Mouse (Mus musculus) brain, embryonic 18.5 days (tissue): Measurements from ENCODE around the gene Rhcg.

Experiments
- DNase-seq: peaks from one replicate; pipeline ENCODE4 v3.0.0-alpha.2; 2012; ENCODE audit warnings: low read depth, low spot score

The Rhcg gene

DNA sequence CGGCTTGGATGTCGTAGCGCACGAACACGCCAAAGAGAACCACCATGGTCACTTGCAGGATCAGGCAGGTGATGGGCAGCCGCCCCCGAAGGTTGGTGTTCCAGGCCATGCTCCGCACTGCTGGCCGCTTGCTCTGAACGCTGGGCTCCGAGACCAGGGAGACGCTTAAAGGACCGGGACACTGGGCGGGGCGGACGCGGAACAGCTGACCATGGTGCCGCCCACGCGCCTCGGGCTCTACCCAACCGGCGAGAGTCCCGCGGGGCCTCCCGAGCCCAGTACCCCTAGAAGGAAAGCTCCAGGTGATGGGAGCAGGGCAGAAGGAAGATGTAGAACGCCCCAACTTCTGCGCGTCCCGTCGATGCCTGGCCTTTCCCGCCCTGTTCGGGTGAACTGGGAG lies at the start of gene Rhcg:
Rhcg (minus strand) TSS at position 240 of the 400 bp plus-strand sequence.
- no peak for DNase-seq

DNA sequence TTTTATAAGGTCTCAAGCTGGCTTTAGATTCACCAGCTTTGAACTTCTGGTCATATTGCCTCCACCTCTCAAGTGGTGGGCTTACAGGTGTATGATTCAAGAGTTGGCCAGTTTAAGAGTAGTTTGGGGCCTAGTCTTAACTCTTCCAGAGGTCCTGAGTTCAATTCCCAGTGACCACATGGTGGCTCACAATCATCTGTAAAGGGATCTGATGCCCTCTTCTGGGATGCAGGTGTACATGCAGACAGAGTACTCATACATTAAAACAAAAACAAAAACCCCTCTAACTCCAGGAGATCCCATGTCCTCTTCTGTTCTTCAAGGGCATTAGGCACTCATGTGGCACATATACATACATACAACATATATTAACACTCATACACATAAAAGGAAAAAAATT lies 49.2 kb upstream of the Rhcg start:
- DNase-seq: no peak

DNA sequence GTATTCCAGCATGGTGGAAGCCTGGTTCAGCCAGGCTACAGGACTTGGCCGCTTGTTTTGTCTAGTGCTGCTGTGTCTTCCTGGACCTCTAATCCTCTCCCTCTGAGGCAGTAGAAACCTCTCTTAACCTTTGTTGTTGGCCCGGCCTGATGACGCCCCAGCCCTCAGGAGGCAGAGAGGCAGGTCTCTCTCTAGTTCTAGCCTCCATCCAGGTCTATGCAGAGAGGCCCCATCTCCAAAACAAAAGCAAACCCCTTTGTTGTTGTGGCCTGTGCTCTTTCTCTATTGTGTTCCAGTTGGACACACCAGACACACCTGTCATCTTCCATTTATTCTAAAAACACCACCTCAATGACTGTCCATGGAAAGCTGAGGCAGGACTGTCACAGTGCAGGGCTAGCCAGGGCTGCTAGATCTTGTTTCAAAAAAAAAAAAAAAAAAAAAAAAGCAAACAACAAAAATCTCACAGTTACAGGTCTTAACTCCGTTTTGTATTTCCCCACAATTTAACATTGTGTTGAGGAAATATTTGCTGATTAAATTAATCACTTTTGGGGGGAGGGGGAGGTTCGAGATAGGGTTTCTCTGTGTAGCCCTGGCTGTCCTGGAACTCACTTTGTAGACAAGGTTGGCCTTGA lies 43.9 kb upstream of the Rhcg start:
- DNase-seq: no peak

DNA sequence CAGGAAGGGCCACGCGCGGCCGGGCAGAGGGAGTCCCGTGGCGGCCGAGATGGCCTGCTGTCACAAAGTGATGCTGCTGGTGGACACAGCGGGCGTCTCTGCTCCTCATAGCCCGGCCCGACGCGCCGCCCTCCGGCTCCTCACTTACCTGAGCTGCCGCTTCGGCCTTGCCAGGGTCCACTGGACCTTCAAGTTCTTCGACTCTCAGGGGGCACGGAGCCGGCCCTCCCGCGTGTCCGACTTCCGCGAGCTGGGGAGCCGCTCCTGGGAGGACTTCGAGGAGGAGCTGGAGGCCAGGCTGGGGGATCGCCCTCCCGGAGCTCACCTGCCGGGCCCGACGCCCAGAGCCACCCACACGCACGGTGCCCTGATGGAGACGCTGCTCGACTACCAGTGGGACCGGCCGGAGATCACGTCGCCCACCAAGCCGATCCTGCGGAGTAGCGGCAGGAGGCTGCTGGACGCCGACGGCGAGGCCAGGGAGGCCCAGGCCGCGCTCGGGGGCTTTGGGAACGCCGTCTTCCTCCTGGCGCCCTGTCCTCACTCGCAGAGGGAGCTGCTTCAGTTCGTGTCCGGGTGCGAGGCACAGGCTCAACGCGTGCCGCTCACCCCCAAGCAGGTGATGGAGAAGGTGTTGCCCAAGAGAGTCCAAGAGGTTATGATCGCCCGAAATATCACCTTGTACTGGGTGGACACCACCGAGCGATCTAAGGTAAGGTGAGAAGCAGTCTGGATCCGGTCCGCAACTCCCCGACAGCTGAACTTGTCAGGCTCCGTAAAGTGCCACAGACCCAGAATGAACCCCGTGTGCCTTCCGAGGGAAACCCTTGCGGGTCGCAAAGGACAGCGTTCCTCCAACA lies 43.1 kb upstream of the Rhcg start:
- no peak for DNase-seq

DNA sequence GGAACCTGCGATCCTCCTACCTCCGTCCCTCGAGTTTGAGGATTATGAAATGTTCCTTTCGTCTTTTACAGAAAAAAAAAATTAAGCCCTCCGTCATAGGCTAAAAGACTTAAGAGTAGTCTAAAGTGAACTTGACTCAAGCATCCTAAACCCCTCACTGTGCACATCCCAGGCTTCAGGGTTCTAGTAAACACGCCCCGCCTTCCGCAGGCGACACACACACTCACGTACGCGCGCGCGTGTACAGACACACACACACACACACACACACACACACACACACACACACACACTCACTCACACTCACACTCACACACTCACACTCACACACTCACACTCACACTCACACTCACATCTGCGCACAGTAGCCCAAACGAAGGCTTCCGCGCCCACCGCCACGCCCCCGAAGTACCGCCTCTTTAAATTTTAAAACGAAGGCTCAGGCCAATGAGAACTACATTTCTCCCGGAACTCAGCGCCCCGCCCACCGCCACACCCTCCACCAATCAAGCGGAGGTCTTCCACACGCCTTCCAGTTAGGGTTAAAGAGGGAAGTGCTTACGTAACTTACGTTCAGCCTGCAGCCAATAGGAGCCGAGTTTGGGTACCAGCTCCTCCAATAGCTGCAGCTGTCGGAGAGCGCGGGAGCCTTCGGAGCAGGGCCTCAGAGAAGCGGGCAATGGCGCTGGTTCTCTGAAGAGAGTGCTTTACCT lies 42.3 kb upstream of the Rhcg start, which contains the start of gene Ticrr:
Ticrr (plus strand) TSS at position 619 of the 713 bp plus-strand sequence.
- DNase-seq: peak; percentile 95

DNA sequence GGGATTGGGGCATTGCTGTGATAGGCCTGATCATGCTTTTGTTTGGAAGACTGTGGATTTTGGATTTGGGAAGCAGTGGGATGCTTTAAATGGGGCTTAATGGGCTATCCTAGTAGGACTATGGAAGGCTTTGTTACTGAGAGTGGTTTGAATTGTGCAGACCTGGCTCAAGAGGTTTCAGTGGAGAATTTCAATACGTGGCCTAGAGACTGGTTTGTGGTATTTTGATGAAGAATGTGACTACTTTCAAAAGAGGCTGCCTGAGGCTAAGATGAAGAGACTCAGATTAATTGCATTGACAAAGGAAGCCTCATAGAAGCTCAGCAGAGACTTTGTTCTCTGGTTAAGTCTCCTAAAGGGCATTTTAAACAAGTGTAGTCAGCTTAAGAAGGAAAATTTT lies 37.1 kb upstream of the Rhcg start:
- no peak for DNase-seq

DNA sequence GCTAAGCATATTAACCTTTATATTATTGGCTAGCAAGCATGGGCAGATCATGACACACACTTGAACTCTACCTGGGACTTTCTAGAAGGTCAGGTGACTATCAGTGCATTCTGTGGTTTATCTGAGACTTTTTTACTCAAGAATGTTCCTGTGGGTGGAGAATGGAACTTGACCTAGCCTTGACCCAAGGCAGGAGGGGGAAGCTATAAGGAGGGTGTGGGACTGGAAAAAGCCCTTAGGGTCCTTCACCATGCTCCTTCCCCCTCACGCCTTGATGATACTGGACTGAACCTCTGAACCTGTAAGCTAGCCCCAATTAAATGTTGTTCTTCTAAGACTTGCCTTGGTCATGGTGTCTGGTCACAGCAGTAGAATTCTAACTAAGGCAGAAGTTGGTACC lies 36.7 kb upstream of the Rhcg start:
- no peak for DNase-seq

DNA sequence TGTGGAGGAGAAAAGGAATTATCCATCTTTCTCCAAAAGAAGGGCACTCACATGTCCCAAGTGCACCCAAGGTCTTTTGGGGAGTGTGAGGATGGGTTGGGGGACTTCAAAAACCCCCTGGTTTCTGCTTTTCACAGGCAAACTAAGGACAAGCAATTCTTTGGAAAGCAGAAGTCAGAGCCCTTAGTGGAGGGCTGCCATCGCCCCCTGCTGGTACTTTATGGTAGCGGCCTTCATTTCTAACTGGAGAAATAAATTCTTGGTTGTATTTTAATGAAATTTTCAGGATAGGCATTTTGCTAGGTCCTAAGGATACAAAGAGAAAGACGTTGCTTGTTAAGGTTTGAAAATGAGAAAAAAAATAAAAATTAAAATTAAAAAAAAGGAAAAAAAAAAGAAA lies 31.5 kb upstream of the Rhcg start:
- no peak for DNase-seq

DNA sequence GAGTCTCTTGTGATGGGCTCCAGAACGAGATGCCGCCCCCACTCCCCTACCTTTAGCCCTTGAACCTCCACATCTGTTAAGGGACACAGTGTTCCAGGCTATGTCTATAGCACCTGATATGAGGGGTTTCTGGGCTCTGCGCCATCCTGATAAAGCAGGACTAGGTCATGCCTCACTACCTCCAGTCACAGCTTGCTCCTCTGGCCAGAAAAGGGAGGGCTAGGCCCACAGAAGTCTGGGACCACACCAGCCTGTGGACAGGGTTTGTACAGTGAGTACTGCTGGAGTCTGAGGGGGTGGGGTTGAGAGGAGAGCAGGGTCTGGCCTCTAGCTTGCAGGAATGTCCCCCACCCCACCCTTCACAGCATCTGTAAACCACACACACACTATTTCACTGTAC lies 29.8 kb upstream of the Rhcg start:
- no peak for DNase-seq

DNA sequence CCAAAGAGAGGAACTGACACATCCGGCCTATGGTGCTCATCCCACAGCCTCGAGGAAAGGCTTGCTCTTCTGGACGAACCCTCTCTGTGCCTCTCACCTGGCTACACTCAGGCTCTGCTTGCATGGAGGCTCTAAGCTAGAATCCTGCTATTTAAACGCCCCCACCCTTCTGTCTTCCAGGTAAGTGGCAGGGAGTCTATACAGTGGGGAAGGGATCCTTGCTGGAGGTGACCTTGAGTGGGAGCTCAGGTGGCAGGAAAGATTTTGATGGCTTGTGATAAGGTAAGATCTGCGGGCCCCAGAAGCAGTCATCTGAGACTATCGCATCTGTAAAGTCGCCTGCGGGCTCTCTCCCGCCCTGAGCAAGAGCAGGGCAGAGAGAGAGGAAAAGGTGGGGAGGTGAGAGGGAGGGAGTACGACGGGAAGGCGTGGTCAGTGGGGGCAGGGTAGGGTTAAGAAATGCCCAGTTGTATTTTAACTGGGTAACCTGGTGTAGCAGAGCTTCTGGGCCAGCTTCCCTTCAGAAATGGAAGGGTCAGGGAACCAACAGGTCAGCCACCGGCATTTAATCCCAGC lies 14.4 kb upstream of the Rhcg start:
- DNase-seq: no peak

DNA sequence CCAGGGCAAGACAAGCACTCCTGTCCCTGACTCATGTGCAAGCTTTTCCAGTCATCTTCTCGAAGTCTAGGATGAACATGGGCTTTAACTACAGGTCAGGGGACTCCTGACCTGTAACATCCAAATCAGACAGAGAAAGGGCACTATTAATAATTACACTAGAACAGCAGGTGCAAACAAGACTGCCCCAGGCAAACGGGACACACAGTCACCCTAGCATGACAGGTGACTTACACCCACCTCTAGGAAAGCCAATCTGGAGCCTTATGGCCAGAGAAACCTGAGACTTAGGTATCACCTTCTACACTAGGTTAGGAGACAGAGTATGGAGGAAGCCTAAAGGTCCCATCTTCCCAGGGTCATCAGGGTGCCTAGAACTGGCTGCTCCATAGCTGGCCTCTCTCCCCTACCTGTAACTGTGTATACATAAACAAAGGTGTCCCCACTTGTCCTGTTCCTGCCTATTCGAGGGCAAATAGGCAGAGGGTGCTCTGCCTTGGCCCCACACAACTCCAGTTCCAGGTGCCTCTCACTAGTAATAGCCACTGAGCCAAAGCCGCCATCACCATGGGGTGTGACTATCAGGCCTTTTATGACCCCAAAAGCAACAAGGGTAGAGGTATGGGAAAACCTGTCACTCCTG lies 10.9 kb upstream of the Rhcg start:
- DNase-seq: no peak

DNA sequence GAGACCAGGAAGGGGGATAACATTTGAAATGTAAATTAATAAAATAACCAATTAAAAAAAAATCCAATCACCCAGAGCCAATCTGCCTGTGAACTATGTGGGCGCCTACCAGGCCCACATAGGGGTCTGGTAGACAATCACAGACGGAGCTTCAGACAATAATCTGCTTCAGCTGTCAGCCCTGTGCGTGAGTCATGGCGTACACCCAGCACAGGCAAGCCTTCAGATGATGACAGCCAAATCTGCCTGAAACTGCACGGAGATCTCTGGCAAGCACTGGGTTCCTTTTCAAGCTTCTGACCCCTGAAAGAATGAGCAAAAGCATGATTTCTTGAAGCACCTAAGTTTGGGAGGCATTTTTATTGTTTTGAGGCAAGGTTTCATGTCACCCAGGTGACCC lies 8.7 kb upstream of the Rhcg start:
- DNase-seq: no peak

DNA sequence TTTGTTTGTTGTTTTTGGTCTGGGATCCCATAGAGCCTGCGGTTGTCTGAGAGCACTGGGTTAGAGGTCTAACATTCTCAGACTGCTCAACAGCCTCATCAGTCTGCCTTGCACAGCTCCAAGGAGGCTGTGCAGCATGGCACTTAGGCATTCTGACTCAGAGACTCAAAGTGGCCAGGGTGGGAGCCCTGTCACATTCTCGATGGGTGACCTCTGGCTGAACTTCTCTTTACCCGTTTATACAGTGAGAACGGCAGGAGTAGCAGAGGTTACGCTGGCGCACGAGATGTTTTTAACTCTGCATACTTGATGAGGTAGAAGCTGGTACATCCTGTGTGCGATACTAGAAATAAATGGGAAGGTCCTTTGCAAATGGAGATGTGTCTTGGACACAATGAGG lies 5.6 kb upstream of the Rhcg start:
- no peak for DNase-seq

DNA sequence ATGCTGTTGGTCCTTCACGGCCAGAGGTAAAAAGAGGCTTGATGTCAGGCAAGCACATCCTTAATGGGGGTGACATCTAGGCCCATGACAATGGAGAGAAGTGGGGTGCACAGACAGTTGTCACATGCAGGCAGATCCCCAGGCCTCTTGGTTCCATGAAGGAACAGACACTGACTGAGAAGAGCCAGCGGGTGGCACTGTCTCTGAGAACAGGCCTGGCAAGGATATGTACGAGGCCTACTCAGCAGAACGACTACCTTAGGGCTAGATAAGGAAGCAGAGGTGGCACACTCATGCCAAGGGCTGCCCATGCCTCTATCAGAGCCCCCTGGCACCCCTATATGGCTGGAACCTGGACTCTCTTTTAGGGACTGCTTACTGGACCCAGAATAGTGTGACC lies 2.0 kb upstream of the Rhcg start:
- no peak for DNase-seq

DNA sequence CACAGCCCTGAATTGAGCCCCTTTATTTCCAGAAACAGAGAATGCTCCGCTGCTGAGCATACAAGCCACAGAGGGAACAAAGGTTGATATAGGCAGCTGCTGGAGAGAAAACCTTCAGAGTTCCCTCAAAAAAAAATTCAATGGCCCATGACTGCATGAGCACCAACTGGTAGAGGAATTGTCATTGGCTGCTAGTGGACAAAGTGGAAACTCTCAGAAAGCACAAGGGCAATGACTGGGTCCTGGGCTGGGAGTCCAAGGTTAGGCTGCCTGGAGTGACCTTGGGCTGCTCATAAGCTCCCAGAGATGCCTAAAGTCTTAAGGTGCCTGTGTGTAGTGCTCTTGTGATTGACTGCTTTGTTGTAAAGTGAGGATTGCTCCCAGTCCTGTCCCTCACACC lies 1.5 kb downstream of the Rhcg start:
- DNase-seq: no peak

DNA sequence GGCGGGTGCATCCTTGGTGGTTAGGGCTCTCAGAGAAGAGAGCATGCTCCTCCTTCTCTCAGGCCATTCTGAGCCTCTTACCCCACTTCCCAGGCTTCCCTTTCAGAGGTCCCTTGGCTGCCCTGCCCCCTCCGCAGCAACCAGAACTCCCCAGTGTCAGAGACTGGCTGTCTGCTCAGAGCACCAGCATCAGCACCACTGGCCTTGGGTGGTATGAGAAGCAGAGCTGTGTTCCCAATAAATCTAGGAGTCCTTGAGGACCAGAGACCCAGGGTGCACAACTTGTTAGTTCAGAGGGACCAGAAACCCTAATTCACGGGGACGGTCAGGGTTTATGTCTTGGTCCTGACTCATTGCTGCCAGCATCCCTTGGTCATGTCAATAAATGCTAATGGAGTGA lies 2.4 kb downstream of the Rhcg start:
- no peak for DNase-seq

DNA sequence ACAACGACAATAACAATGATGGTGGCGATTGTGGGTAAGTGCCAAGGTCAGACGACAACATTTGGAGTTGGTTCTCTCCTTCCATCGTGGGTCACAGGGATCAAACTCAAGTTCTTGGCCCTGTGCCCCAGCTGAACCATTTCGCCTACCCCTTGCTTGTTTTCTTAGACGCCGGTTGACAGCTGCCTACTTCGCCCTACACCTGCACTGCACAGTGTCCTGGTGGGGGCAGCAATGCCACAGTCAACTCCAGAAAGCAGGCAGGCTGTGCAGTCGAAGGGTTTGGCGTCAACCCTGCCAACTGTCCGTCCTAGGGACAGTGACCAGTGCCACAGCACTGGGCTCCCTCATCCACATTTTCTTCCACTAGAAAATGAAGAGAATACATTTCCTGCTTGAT lies 4.1 kb downstream of the Rhcg start:
- DNase-seq: no peak

DNA sequence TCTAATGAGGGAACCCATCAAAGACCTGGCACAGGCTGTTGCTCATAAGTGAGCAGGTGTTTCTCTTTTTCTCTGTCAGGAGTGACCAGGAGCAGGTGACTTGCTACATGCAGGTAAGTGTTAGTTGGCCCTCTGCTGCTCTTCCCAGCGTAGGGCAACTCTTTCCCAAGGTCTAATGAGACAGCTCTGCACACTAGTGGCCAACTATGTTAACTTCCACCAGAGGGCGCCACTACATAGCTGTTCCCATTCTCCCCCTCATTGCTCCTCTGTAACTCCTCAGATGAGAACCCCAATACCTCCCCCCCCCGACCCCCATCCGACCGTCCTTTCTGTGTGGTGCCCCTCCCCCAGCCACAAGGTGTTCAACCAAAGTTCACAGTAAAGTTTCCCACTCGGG lies 4.7 kb downstream of the Rhcg start:
- no peak for DNase-seq

DNA sequence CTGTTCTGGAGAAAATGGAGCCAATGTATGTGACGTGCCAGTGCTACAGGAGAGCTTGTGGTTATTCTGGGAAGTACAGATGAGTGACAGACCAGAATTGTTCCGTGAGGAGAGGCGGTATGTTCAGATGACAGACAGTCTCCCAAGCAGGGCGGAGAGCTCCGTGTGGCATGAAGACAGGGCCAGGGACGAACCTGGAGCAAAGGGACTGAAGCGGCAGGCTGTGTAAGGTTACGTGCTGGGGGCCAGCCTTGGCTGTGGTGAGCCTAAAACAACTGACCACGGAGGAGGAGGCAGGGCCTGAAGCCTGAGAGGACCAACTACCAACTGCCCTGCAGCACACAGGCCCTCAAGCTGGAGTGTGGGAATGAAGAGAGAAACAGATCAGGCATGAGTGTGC lies 5.6 kb downstream of the Rhcg start:
- no peak for DNase-seq

DNA sequence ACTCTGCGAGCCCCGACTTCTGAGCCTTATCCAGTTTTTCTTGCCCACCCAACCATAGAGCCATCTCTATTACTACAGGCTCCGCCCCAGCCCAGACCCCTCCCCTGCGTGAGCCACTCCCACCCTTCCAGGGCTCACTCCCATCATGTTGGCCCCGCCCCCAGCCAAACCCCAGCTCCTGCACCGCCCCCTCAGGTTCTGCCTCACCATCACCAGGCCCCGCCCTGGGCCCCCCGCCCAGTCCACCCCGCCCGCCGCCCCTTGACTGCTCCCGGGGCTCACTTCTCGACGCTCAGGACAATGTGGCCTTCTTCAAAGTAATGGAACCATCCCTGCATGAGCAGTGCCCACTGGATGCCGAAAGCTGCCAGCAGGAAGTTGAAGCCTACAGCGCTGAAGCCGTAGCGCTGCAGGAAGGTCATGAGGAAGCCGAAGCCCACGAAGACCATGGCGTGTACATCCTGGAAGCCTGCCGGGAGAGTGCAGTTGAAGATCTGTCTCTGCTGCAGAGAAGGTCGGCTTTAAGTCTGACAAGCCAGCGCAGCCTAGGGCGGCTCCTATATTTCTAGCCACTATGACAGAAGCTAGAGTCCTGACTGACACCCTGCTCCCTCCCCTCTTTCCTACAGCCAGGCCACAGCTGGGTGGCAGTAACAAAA lies 10.1 kb downstream of the Rhcg start:
- no peak for DNase-seq

DNA sequence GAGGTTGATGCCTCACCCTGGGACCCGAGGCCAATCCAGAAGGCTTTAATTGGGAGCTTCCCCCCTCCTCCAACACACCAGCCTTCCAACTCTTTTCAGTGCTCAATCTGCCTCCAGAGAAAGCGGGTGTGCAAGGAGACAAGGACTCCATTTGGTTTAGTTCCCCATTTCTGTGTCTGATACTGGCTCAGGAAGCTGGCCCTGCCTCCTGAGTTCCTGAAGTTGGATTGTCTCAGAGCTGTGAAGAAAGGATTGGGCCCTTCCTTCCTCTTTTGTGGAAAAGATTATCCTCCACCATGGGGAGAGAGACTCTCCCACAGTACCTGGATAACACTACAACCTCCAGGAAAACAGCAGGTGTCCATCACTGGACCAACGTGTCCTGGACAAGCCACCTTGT lies 10.7 kb downstream of the Rhcg start:
- no peak for DNase-seq
